Mouse (Mus musculus): ENCODE results near the gene Arhgef3.

Gene Arhgef3

GRCm38 (mm10) chr14:27269836-27270235 is 155.1 kb downstream of the Arhgef3 start:
- DNase-seq (ENCODE audit: low spot score) = no peak

- DNase-seq (ENCODE audit: low spot score) = no peak
Observed at GRCm38 (mm10) chr14:27270466-27270865, 155.8 kb downstream of the Arhgef3 start.

GRCm38 (mm10) chr14:27271371-27272071 is 156.8 kb downstream of the Arhgef3 start:
- no peak for DNase-seq (ENCODE audit: low spot score)

- DNase-seq (ENCODE audit: low spot score) = no peak
Observed at GRCm38 (mm10) chr14:27272072-27272834, 157.6 kb downstream of the Arhgef3 start.

GRCm38 (mm10) chr14:27272835-27273138 is 158.1 kb downstream of the Arhgef3 start:
- DNase-seq (ENCODE audit: low spot score) = no peak

GRCm38 (mm10) chr14:27273169-27273568 is 158.5 kb downstream of the Arhgef3 start:
- no peak for DNase-seq (ENCODE audit: low spot score)

GRCm38 (mm10) chr14:27277259-27277658 is 162.6 kb downstream of the Arhgef3 start:
- no peak for DNase-seq (ENCODE audit: low spot score)

- DNase-seq (ENCODE audit: low spot score) = no peak
Observed at GRCm38 (mm10) chr14:27280201-27280890, 165.6 kb downstream of the Arhgef3 start.

GRCm38 (mm10) chr14:27283956-27284355 is 169.3 kb downstream of the Arhgef3 start:
- no peak for DNase-seq (ENCODE audit: low spot score)

GRCm38 (mm10) chr14:27286202-27286601 is 171.5 kb downstream of the Arhgef3 start:
- DNase-seq (ENCODE audit: low spot score) = no peak

GRCm38 (mm10) chr14:27289053-27289452 is 174.4 kb downstream of the Arhgef3 start:
- no peak for DNase-seq (ENCODE audit: low spot score)

- no peak for DNase-seq (ENCODE audit: low spot score)
Observed at GRCm38 (mm10) chr14:27292101-27292500, 177.4 kb downstream of the Arhgef3 start.

GRCm38 (mm10) chr14:27295821-27296220 is 181.1 kb downstream of the Arhgef3 start:
- DNase-seq (ENCODE audit: low spot score) = no peak

- DNase-seq (ENCODE audit: low spot score) = no peak
Observed at GRCm38 (mm10) chr14:27296987-27297386, 182.3 kb downstream of the Arhgef3 start.

- DNase-seq (ENCODE audit: low spot score) = no peak
Observed at GRCm38 (mm10) chr14:27298875-27299274, 184.2 kb downstream of the Arhgef3 start.

- no peak for DNase-seq (ENCODE audit: low spot score)
Observed at GRCm38 (mm10) chr14:27299705-27300104, 185.0 kb downstream of the Arhgef3 start.

GRCm38 (mm10) chr14:27301768-27302499 is 187.2 kb downstream of the Arhgef3 start:
- DNase-seq (ENCODE audit: low spot score) = no peak

- no peak for DNase-seq (ENCODE audit: low spot score)
Observed at GRCm38 (mm10) chr14:27303294-27303693, 188.6 kb downstream of the Arhgef3 start.

- DNase-seq (ENCODE audit: low spot score) = no peak
Observed at GRCm38 (mm10) chr14:27304408-27304807, 189.7 kb downstream of the Arhgef3 start.

GRCm38 (mm10) chr14:27308761-27309160 is 194.1 kb downstream of the Arhgef3 start:
- DNase-seq (ENCODE audit: low spot score) = no peak

- no peak for DNase-seq (ENCODE audit: low spot score)
Observed at GRCm38 (mm10) chr14:27310559-27311242, 196.0 kb downstream of the Arhgef3 start.

GRCm38 (mm10) chr14:27312380-27312779 is 197.7 kb downstream of the Arhgef3 start:
- no peak for DNase-seq (ENCODE audit: low spot score)
